Comparison of ENCODE assay signal across 11 mouse cellular contexts in genomic region chr13:19701443-19702078, GRCm38 (mm10). TPM values are rescaled to one million over a fixed set of nuclear protein-coding genes. Genes with fewer than 3 reads are reported as not detected.
DNase-seq lines count a peak whose midpoint lies in the region; ATAC-seq lines count a peak whose summit lies in the region.
"Had no signal": no experiment of that assay in that cellular context is flagged by ENCODE, and none has a peak within 500 bp of the region (broad histone marks: within the 10 kb centered on the region; RNA-seq: fewer than 3 reads in every experiment).

No protein-coding gene starts in this region.

- no peak overlapping the region for H3K27ac ChIP-seq in hindbrain, embryonic 15.5 days (replicated peaks)
- H3K27ac ChIP-seq: embryonic facial prominence, embryonic 12.5 days had no signal

- no peaks in the 10 kb centered on the region for H3K4me1 ChIP-seq in hindbrain, embryonic 15.5 days (replicated peaks)
- H3K4me1 ChIP-seq: embryonic facial prominence, embryonic 12.5 days had no signal

- H3K9ac ChIP-seq in hindbrain, embryonic 15.5 days, result no peak overlapping the region
- H3K9ac ChIP-seq: embryonic facial prominence, embryonic 12.5 days had no signal

- no peaks in the 10 kb centered on the region for H3K36me3 ChIP-seq in hindbrain, embryonic 15.5 days
- H3K36me3 ChIP-seq: embryonic facial prominence, embryonic 12.5 days had no signal

- WGBS in hindbrain, embryonic 15.5 days, result 52% methylated on average over 11 of the region's 11 CpGs

- H3K4me3 ChIP-seq in hindbrain, embryonic 15.5 days, result peak overlapping the region; percentile 19
- H3K4me3 ChIP-seq: embryonic facial prominence, embryonic 12.5 days had no signal

- ATAC-seq in hindbrain, embryonic 15.5 days (ENCODE audit: low FRiP score, low read depth), result peak; percentile 87

- peak overlapping the region; percentile 42 for H3K4me2 ChIP-seq in hindbrain, embryonic 15.5 days
- H3K4me2 ChIP-seq: embryonic facial prominence, embryonic 12.5 days had no signal

- no peaks in the 10 kb centered on the region for H3K9me3 ChIP-seq in hindbrain, embryonic 15.5 days
- H3K9me3 ChIP-seq: embryonic facial prominence, embryonic 12.5 days had no signal

- intact Hi-C loops in left cerebral cortex, postnatal 4 days (cut with DNase I), result no loop called here

- DNase-seq in ES-CJ7 (ENCODE audit: low read depth, low spot score), result peak; percentile 33
- DNase-seq in cerebellum, adult 18-20 months, result peak; percentile 12 to 31
- peak; percentile 51 for DNase-seq in left cerebral cortex, postnatal 4 days
- DNase-seq in spleen, postnatal 10 days (ENCODE audit: low spot score in 2 of 2), result no peak
- no peak for DNase-seq in kidney, postnatal 10 days
- no peak for DNase-seq in thymus, adult 18-20 months
- no peak for DNase-seq in adrenal gland, postnatal 25 days

- H3K27me3 ChIP-seq in hindbrain, embryonic 15.5 days, result no peaks in the 10 kb centered on the region

RNA-seq across cellular contexts. Expression of gene Nme8, which starts 4.0 kb away (rescaled TPM):
- polyA plus RNA-seq in hindbrain, embryonic 15.5 days (2015; fragmentation: Nextera tagmentation; extraction: Ambion mirVana), result 0.13 and 0.14 TPM in 2 replicates
- total RNA-seq in left cerebral cortex, postnatal 4 days (2021), result not detected
- total RNA-seq in adrenal gland, postnatal 25 days (2021), result not detected in 2 replicates
- polyA plus RNA-seq: embryonic facial prominence, embryonic 12.5 days; liver, embryonic 16.5 days; small intestine, adult 2 months had no signal

Comparison
In these comparisons a context has a peak if more than half of its experiments do, and no peak if none do; other contexts are left out.
1. DNase-seq: peak in ES-CJ7 (single experiment), cerebellum, adult 18-20 months (2 of 2) and left cerebral cortex, postnatal 4 days (single experiment); none in spleen, postnatal 10 days (0 of 2), kidney, postnatal 10 days (single experiment), thymus, adult 18-20 months (0 of 2) and adrenal gland, postnatal 25 days (single experiment).